Mouse (Mus musculus): ENCODE measurements around the gene Upk1b. TPM values are rescaled to one million over a fixed set of nuclear protein-coding genes. Genes with fewer than 3 reads are reported as not detected.

The Upk1b gene
- polyA plus RNA-seq, 1 experiment from 2014 or later, result 0.16 TPM

DNA sequence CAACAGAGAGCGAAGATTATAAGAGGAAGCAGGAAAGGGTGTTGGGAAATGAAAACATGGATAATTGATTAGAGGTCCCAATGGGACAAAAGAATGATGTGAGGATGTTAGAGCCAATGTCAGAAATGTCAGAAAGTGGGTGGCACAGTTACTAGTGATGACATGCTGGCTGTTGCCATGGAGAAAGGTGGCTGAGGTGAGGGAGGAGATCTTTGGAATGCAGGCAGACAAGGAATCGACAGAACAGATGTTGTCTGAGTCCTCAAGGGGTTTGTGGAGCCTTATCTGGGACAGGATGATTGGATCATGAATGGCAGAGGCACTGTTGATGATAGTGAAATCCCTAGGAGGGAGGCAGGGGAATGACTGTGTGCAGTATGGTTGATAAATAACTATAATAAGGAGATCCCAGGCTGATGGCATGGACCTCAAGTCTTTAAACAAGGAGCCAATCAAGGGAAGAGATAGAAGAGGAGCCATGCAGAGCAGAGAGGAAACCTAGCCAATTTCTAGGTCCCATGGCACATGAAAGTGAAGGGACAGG lies 17.5 kb downstream of the Upk1b start:
- WGBS, result 46% methylated on average over 2 of the region's 2 CpGs
- Histone ChIP-seq H3K36me3 (replicated peaks; ENCODE audit: control insufficient read depth, insufficient read depth) (no peaks in the 10 kb centered on the region), H3K27ac (no peak overlapping the region), H3K9me3 (ENCODE audit: control insufficient read depth, low read length) (no peaks in the 10 kb centered on the region), H3K4me1 (replicated peaks; ENCODE audit: control insufficient read depth, insufficient read depth, low read length) (0 out of 2 replicates have a peak, but pooled peaks cover 5% of the 10 kb centered on the region), H3K27me3 (ENCODE audit: control insufficient read depth, insufficient read depth, low read length) (no peaks in the 10 kb centered on the region), H3K4me3 (replicated peaks; ENCODE audit: low read length) (no peak overlapping the region), H3K9ac (no peak overlapping the region), H3K4me2 (replicated peaks) (no peak overlapping the region)
- no peak for DNase-seq (ENCODE audit: low spot score)
- ATAC-seq (ENCODE audit: low FRiP score), result no peak

DNA sequence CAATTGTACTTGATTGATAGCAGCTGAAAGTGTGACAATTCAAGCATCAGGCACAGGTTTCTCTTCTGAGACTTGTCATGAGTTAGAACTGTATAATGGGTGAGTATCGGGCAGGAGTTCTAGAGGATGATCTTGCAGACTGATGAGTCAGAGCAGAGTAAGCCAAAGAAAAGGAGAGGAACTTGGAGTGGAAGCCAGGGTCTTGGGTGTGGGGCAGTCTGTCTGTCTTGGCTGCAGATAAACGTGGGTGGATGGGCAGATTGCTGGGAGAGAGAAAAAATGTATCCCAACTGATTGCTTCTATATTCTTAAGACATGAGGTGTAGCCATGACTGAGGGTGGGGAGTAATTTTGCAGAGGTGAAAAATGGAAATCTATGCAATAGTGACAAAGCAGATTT lies 18.2 kb downstream of the Upk1b start:
- 84% methylated on average over 2 of the region's 2 CpGs for WGBS
- no peaks in the 10 kb centered on the region for H3K36me3 ChIP-seq (replicated peaks; ENCODE audit: control insufficient read depth, insufficient read depth)
- no peaks in the 10 kb centered on the region for H3K27me3 ChIP-seq (ENCODE audit: control insufficient read depth, insufficient read depth, low read length)
- no peak overlapping the region for H3K4me2 ChIP-seq (replicated peaks)
- no peaks in the 10 kb centered on the region for H3K9me3 ChIP-seq (ENCODE audit: control insufficient read depth, low read length)
- H3K4me1 ChIP-seq (replicated peaks; ENCODE audit: control insufficient read depth, insufficient read depth, low read length), result 0 out of 2 replicates have a peak, but pooled peaks cover 5% of the 10 kb centered on the region
- DNase-seq (ENCODE audit: low spot score) (no peak), ATAC-seq (ENCODE audit: low FRiP score) (no peak)
- no peak overlapping the region for H3K27ac ChIP-seq
- no peak overlapping the region for H3K9ac ChIP-seq
- H3K4me3 ChIP-seq (replicated peaks; ENCODE audit: low read length), result no peak overlapping the region

DNA sequence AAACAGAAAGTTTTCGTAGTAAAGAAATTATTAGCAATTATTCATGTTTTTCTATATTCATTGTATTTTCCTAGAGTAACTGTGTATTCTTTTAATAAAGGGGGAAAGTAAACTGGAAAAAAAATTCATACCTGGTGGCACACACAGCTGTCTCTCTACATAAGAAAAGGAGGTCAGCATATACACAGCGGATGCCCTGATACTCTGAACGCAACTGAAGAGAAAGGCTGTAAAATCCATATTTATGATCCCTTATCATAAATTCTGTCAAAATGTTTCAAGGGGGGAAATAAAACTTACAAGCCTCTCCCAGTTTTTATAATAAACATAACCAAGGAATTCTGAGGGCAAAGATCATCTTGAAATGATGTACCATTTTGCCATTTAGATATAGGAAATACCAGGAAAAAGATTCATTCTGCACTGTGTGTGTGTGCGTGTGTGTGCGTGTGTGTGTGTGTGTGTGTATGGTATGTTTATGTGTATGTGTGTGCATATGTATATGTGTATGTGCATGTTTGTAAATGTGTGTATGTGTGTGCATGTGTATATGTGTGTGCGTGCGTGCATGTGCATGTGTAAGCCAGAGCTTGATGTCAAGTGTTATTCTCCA lies 19.1 kb downstream of the Upk1b start:
- Histone ChIP-seq H3K9ac (no peak overlapping the region), H3K4me1 (replicated peaks; ENCODE audit: control insufficient read depth, insufficient read depth, low read length) (0 out of 2 replicates have a peak, but pooled peaks cover 5% of the 10 kb centered on the region), H3K27me3 (ENCODE audit: control insufficient read depth, insufficient read depth, low read length) (no peaks in the 10 kb centered on the region), H3K36me3 (replicated peaks; ENCODE audit: control insufficient read depth, insufficient read depth) (no peaks in the 10 kb centered on the region), H3K9me3 (ENCODE audit: control insufficient read depth, low read length) (no peaks in the 10 kb centered on the region), H3K4me3 (replicated peaks; ENCODE audit: low read length) (no peak overlapping the region), H3K27ac (no peak overlapping the region), H3K4me2 (replicated peaks) (no peak overlapping the region)
- no peak for ATAC-seq (ENCODE audit: low FRiP score)
- no peak for DNase-seq (ENCODE audit: low spot score)
- 96% methylated on average over 7 of the region's 7 CpGs for WGBS

DNA sequence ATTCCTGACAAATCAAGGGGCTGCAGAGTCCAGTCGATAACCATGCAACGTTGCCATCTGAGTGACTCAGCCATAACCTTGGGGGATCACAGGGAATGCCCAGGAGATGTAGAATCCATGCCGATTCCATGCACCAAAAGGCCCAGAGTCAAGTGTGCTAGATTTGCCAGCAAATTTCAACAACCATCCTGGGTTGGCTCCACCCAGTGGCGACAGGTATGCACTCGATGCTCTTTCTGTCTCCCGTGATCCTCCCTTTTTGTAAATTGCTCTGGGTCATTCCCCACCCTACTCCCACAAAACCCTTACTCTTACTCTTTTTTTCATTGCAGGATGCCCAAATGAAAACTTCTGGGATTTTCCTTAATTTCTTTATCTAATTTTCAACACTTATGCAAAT lies 23.8 kb downstream of the Upk1b start:
- Histone ChIP-seq H3K9ac (no peak overlapping the region), H3K4me3 (replicated peaks; ENCODE audit: low read length) (no peak overlapping the region), H3K27me3 (ENCODE audit: control insufficient read depth, insufficient read depth, low read length) (no peaks in the 10 kb centered on the region), H3K9me3 (ENCODE audit: control insufficient read depth, low read length) (no peaks in the 10 kb centered on the region), H3K4me1 (replicated peaks; ENCODE audit: control insufficient read depth, insufficient read depth, low read length) (no peaks in the 10 kb centered on the region), H3K27ac (no peak overlapping the region), H3K36me3 (replicated peaks; ENCODE audit: control insufficient read depth, insufficient read depth) (no peaks in the 10 kb centered on the region), H3K4me2 (replicated peaks) (no peak overlapping the region)
- ATAC-seq (ENCODE audit: low FRiP score) (no peak), DNase-seq (ENCODE audit: low spot score) (no peak)
- WGBS, result 72% methylated on average over 6 of the region's 6 CpGs

DNA sequence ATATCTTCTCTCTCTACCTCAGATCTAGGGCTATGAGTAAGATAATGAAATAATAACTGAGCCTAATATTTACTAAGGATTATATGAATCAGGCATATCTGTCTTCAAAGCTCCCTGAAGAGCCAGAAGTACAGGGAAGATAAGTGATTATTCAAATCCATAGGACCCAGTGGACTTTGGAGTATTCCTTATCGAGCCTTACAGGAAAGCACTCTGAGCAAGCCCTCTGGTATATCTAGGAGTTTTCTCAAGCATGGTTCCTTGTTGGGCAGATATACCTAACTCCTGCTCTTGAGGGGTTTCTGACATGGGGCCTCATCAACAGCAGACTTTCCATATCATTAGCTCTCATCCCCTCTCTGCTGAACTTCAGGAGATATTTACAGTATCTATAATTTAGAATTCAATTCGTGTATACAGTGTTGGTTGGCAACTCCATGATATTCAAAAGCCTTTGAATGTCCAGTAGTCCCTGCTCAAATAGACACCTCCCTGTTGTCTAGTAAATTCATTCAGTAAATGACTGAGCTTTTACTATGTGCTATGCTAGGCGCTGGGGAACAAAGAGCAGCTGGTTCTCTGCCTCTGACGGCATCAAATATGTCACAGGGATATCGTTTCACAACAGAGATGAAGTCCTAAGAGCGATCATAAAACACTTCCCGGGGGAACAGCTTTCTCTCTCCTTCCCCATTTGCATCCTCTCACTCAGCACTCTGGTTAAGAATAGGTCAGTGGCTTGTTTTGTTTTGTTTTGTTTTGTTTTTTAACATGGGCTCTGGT lies 25.0 kb downstream of the Upk1b start:
- Histone ChIP-seq H3K9me3 (ENCODE audit: control insufficient read depth, low read length) (no peaks in the 10 kb centered on the region), H3K4me2 (replicated peaks) (no peak overlapping the region), H3K36me3 (replicated peaks; ENCODE audit: control insufficient read depth, insufficient read depth) (no peaks in the 10 kb centered on the region), H3K4me3 (replicated peaks; ENCODE audit: low read length) (no peak overlapping the region), H3K27ac (no peak overlapping the region), H3K27me3 (ENCODE audit: control insufficient read depth, insufficient read depth, low read length) (no peaks in the 10 kb centered on the region), H3K9ac (no peak overlapping the region), H3K4me1 (replicated peaks; ENCODE audit: control insufficient read depth, insufficient read depth, low read length) (no peaks in the 10 kb centered on the region)
- ATAC-seq (ENCODE audit: low FRiP score) (no peak), DNase-seq (ENCODE audit: low spot score) (no peak)
- WGBS, result 53% methylated on average over 7 of the region's 7 CpGs

DNA sequence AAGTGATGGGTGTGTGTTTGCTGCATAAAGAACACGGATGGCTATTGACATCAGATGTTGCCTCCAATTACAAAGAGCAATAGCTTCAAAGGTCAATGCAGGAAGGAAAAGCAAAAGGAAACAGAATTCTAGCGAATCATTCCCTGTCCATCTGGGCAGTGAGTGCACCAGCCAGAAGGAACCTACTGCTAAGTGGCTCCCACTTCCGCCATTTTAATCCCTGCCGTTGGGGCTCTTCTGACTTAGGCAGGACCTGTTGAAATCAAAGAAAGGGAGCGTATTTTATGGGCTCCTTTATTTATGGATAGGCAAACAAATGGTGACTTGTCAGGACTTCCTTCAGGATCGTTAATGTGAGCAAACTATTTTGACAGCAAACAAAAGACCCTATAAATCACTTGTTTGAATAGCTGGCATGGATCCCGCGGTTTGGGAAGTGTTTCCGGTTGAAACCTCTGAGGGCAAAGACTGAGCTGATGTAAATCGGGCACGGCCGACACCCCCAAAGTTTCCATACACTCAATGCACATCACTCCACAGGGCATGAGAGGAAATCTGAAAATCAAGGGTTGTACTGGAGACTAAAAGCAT lies 27.1 kb downstream of the Upk1b start:
- 48% methylated on average over 12 of the region's 12 CpGs for WGBS
- Histone ChIP-seq H3K27me3 (ENCODE audit: control insufficient read depth, insufficient read depth, low read length) (no peaks in the 10 kb centered on the region), H3K4me1 (replicated peaks; ENCODE audit: control insufficient read depth, insufficient read depth, low read length) (no peaks in the 10 kb centered on the region), H3K27ac (no peak overlapping the region), H3K9me3 (ENCODE audit: control insufficient read depth, low read length) (no peaks in the 10 kb centered on the region), H3K9ac (no peak overlapping the region), H3K4me3 (replicated peaks; ENCODE audit: low read length) (no peak overlapping the region), H3K4me2 (replicated peaks) (no peak overlapping the region), H3K36me3 (replicated peaks; ENCODE audit: control insufficient read depth, insufficient read depth) (peaks cover 14% of the 10 kb centered on the region)
- ATAC-seq (ENCODE audit: low FRiP score) (no peak), DNase-seq (ENCODE audit: low spot score) (no peak)

DNA sequence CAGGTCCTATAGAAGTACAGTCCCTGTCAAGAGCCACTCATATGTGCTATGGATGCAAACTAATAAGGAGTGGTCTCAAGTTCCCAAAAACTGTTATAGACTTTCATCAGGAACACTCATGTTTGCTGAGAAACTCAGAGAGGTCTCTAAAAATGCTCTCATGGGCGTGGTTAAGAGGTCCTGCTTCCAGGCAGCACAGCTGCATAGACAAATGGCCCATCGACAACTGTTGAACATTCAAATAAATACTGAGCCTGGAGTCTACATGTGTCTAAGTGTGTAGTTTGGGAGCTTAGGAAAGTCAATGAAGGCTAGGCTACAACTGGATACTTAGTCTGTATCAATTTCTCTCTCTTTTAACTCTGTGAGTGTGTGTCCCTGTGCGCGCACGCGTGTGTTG lies 29.0 kb downstream of the Upk1b start:
- no peaks in the 10 kb centered on the region for H3K27me3 ChIP-seq (ENCODE audit: control insufficient read depth, insufficient read depth, low read length)
- no peak for ATAC-seq (ENCODE audit: low FRiP score)
- no peak overlapping the region for H3K4me2 ChIP-seq (replicated peaks)
- WGBS, result 95% methylated on average over 6 of the region's 6 CpGs
- DNase-seq (ENCODE audit: low spot score), result no peak
- no peak overlapping the region for H3K9ac ChIP-seq
- no peak overlapping the region for H3K27ac ChIP-seq
- peaks cover 31% of the 10 kb centered on the region for H3K36me3 ChIP-seq (replicated peaks; ENCODE audit: control insufficient read depth, insufficient read depth)
- no peak overlapping the region for H3K4me3 ChIP-seq (replicated peaks; ENCODE audit: low read length)
- H3K9me3 ChIP-seq (ENCODE audit: control insufficient read depth, low read length), result no peaks in the 10 kb centered on the region
- H3K4me1 ChIP-seq (replicated peaks; ENCODE audit: control insufficient read depth, insufficient read depth, low read length), result no peaks in the 10 kb centered on the region

DNA sequence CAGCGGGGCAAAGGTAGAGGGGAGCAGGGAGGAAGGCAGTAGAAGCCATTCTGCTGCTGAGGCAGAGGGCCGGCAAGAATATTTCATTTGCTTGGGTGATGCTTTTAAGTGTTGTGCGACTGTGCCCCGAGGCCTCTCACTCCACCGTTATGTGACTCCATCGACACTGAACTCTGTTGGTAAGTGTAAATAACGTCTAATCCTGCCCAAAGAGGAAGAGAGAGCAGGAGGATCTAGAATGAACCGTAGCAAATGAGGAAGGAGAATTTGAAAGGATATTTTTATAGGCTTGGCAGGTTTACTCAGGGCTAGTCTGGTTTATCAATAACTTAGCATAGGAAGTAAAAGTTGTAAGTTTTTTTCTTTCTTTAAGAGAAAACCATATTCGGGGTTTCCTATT lies 30.6 kb downstream of the Upk1b start:
- Histone ChIP-seq H3K4me2 (replicated peaks) (no peak overlapping the region), H3K36me3 (replicated peaks; ENCODE audit: control insufficient read depth, insufficient read depth) (peaks cover 43% of the 10 kb centered on the region), H3K27ac (no peak overlapping the region), H3K27me3 (ENCODE audit: control insufficient read depth, insufficient read depth, low read length) (no peaks in the 10 kb centered on the region), H3K9ac (no peak overlapping the region), H3K4me1 (replicated peaks; ENCODE audit: control insufficient read depth, insufficient read depth, low read length) (no peaks in the 10 kb centered on the region), H3K4me3 (replicated peaks; ENCODE audit: low read length) (no peak overlapping the region), H3K9me3 (ENCODE audit: control insufficient read depth, low read length) (no peaks in the 10 kb centered on the region)
- WGBS, result 91% methylated on average over 9 of the region's 9 CpGs
- ATAC-seq (ENCODE audit: low FRiP score) (no peak), DNase-seq (ENCODE audit: low spot score) (no peak)

DNA sequence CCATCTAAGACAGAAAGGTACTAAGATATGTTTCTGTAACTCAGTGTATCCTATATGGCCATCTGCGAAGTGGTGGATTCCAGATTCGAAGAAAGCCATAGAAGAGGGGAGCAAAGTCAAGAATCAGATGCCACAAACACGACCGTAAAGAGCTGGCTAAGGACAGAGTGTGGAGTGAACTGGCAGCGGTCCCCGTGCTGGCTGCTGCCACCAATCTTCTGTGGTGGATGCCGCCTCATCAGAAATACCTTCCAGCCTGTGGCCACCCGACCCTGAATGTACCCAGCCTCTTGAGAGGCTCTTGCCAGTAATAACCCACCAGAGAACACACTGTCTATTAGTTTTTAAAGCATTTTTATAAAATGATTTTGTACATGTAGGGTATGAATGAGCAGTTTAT lies 31.7 kb downstream of the Upk1b start:
- no peak overlapping the region for H3K4me3 ChIP-seq (replicated peaks; ENCODE audit: low read length)
- H3K4me1 ChIP-seq (replicated peaks; ENCODE audit: control insufficient read depth, insufficient read depth, low read length), result no peaks in the 10 kb centered on the region
- no peak overlapping the region for H3K9ac ChIP-seq
- no peaks in the 10 kb centered on the region for H3K27me3 ChIP-seq (ENCODE audit: control insufficient read depth, insufficient read depth, low read length)
- H3K4me2 ChIP-seq (replicated peaks), result no peak overlapping the region
- H3K9me3 ChIP-seq (ENCODE audit: control insufficient read depth, low read length), result no peaks in the 10 kb centered on the region
- H3K36me3 ChIP-seq (replicated peaks; ENCODE audit: control insufficient read depth, insufficient read depth), result peaks cover 52% of the 10 kb centered on the region
- DNase-seq (ENCODE audit: low spot score) (no peak), ATAC-seq (ENCODE audit: low FRiP score) (no peak)
- 95% methylated on average over 8 of the region's 8 CpGs for WGBS
- no peak overlapping the region for H3K27ac ChIP-seq

All from hindbrain, embryonic 14.5 days (tissue).